Mouse (Mus musculus) forebrain, postnatal 0 days (tissue): Measurements from ENCODE around the gene Itgb7. TPM values are rescaled to one million over a fixed set of nuclear protein-coding genes. Genes with fewer than 3 reads are reported as not detected.
A peak's percentile ranks its signal among the peaks of the same experiment; 100 is the strongest.

Experiments used
- ATAC-seq: fragments of 200-750 bp; cut with Nextera tagmentation; 2 replicates; pipeline ENCODE4 v1.8.0; 2017; ENCODE audit warnings: mild to moderate bottlenecking, moderate library complexity
- DNase-seq: peaks from one replicate; pipeline ENCODE4 v3.0.0-alpha.2; 2015
- H3K27ac ChIP-seq: fragments of 300-500 bp; sonication (generic); 2 replicates; pipeline ENCODE4 v1.5.1; 2014; ENCODE audit warnings: low read depth, mild to moderate bottlenecking, antibody characterized with exemption, low read length, moderate library complexity, mixed read lengths
- H3K27me3 ChIP-seq: fragments of 300-500 bp; sonication (generic); 2 replicates; pipeline ENCODE4 v1.6.1; 2014; ENCODE audit warnings: mild to moderate bottlenecking, low read length, mixed read lengths; ENCODE audit not compliant: insufficient read depth
- H3K36me3 ChIP-seq: fragments of 300-500 bp; sonication (generic); 2 replicates; pipeline ENCODE4 v1.6.1; 2014; ENCODE audit warnings: mild to moderate bottlenecking, moderate library complexity; ENCODE audit not compliant: insufficient read depth
- H3K4me1 ChIP-seq: fragments of 300-500 bp; sonication (generic); 2 replicates; pipeline ENCODE4 v1.6.1; 2014; ENCODE audit warnings: antibody characterized with exemption; ENCODE audit not compliant: insufficient read depth
- H3K4me2 ChIP-seq: fragments of 300-500 bp; sonication (generic); 2 replicates; pipeline ENCODE4 v1.6.1; 2014; ENCODE audit warnings: low read depth, mild to moderate bottlenecking, moderate library complexity
- H3K4me3 ChIP-seq: fragments of 300-500 bp; sonication (generic); 2 replicates; pipeline ENCODE4 v1.5.1; 2014; ENCODE audit warnings: low read depth, low read length, mixed read lengths
- H3K9ac ChIP-seq: fragments of 300-500 bp; sonication (generic); 2 replicates; pipeline ENCODE4 v1.6.1; 2014; ENCODE audit warnings: mild to moderate bottlenecking
- H3K9me3 ChIP-seq: fragments of 300-500 bp; sonication (generic); 2 replicates; pipeline ENCODE4 v1.6.1; 2016; ENCODE audit warnings: low read length
- CTCF ChIP-seq: sonication (generic); IDR thresholded peaks from 2 replicates; pipeline ENCODE4 v1.5.1; 2016; ENCODE audit warnings: antibody characterized with exemption, control low read depth, low read depth
- WGBS: fragments of 180-500 bp; shearing (Covaris S2); extraction: QIAGEN DNeasy Blood & Tissue Kit; methylation state at CpG from one replicate; pipeline ENCODE4 v1.1.7; 2014; 5-methylcytosine and 5-hydroxymethylcytosine counted together
- polyA plus RNA-seq: library from polyadenylated mRNA; unstranded; fragments of >200 nt; fragmentation: Nextera tagmentation; extraction: Ambion mirVana; gene quantifications from 2 replicates; pipeline ENCODE4 v1.2.1, GENCODE M21; 2015
- total RNA-seq: library from RNA; depleted of rRNA; stranded (reverse); fragments of >200 nt; gene quantifications from 2 replicates; pipeline ENCODE4 v1.2.3, GENCODE M21; 2014

The Itgb7 gene
- total and polyA plus RNA-seq, 2 experiments from 2014 or later = 0.75 to 2.4 TPM

GRCm38 (mm10) chr15:102271441-102271840 lies 39.7 kb upstream of the Itgb7 start:
- TF ChIP-seq CTCF = no peak
- no peak overlapping the region for H3K27ac ChIP-seq
- DNase-seq (no peak), ATAC-seq (no peak)
- no peaks in the 10 kb centered on the region for H3K4me1 ChIP-seq
- H3K4me3 ChIP-seq = no peak overlapping the region
- no peak overlapping the region for H3K4me2 ChIP-seq
- no peak overlapping the region for H3K9ac ChIP-seq
- 22% methylated on average over 3 of the region's 3 CpGs for WGBS
- no peaks in the 10 kb centered on the region for H3K9me3 ChIP-seq
- no peaks in the 10 kb centered on the region for H3K36me3 ChIP-seq
- H3K27me3 ChIP-seq = peaks cover 11% of the 10 kb centered on the region; the same call in 1 of the 2 replicates

DNA sequence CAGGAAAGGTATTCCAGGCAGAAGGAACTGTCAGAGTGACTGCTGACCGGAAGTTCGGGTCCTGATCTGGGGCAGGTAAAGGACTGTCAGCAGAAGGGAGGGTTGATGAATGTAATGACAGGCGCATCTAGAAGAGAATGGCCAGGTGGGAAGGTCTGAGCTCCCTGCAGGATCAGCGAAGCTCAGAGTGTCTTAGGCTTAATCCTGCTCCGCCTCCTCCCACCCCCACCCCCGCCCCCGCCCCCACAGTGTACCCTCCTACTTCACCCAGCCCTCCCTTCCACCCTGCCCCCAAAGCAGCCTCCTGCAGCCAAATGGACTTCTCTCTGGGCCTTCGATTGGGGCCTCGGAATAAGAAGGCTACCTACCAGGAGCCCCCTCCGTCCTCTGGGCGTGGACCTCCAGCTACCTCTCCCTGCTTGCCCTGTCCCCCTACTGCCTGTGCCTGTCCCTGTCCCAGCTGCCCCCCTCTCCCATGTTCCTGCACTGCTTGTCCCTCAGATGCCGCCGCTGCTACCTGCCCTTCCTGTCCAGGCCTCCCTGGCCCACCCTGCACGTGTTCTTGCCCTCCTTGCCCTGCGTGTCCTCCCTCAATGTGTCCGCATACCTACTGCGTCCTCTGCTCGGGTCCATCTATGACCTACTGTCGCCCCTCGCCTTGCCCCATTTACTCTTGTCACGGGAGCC lies 38.7 kb upstream of the Itgb7 start, which contains the start of gene Gm9918:
TSS of gene Gm9918 (plus strand) at position 290 of the 687 bp plus-strand sequence.
- ATAC-seq (no peak), DNase-seq (no peak)
- Histone ChIP-seq H3K27me3 (peaks cover 11% of the 10 kb centered on the region; the same call in 1 of the 2 replicates), H3K4me1 (no peaks in the 10 kb centered on the region), H3K4me3 (no peak within 1 kb of the TSS), H3K9ac (no peak within 1 kb of the TSS; the same call in 1 of the 2 replicates), H3K36me3 (no peaks in the 10 kb centered on the region), H3K4me2 (no peak within 1 kb of the TSS), H3K9me3 (no peaks in the 10 kb centered on the region), H3K27ac (no peak within 1 kb of the TSS)
- TF ChIP-seq CTCF = no peak
- 7% methylated on average over 19 of the region's 21 CpGs for WGBS

- Histone ChIP-seq H3K27ac (no peak overlapping the region), H3K27me3 (peaks cover 5% of the 10 kb centered on the region; the same call in 1 of the 2 replicates), H3K36me3 (no peaks in the 10 kb centered on the region), H3K9me3 (no peaks in the 10 kb centered on the region), H3K9ac (no peak overlapping the region), H3K4me3 (no peak overlapping the region), H3K4me1 (no peaks in the 10 kb centered on the region), H3K4me2 (no peak overlapping the region)
- WGBS = 90% methylated on average over 5 of the region's 5 CpGs
- DNase-seq = no peak
- no peak for TF ChIP-seq CTCF
- no peak for ATAC-seq
These were observed 33.8 kb upstream of the Itgb7 start for GRCm38 (mm10) chr15:102265548-102265947.

DNA sequence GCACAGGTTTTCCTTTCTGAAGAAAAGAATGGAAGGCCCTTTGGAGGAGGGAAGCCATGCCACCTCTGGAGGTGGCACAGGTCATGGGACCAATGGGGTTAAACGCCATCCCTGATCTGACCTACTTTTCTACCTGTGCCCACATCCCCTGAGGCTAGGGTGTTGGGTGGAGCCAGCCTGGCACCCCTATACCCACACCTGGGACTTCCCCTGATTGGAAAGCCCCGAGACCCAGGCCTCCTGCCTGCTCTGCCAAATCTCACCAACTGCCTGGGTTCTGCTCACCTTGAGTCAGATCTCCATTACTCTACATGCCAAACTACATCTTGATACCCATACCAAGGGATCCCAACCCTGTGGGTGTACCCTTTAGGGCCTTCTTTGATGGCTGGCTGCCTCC lies 31.3 kb upstream of the Itgb7 start:
- 83% methylated on average over 2 of the region's 2 CpGs for WGBS
- no peak overlapping the region for H3K4me3 ChIP-seq

GRCm38 (mm10) chr15:102262582-102262981 lies 30.8 kb upstream of the Itgb7 start:
- DNase-seq (peak; percentile 14), ATAC-seq (no peak)
- Histone ChIP-seq H3K4me2 (no peak overlapping the region), H3K9me3 (no peaks in the 10 kb centered on the region), H3K36me3 (no peaks in the 10 kb centered on the region), H3K9ac (no peak overlapping the region), H3K4me3 (no peak overlapping the region), H3K27me3 (peaks cover 2% of the 10 kb centered on the region; the same call in 1 of the 2 replicates), H3K27ac (no peak overlapping the region), H3K4me1 (peaks cover 8% of the 10 kb centered on the region; the same call in 1 of the 2 replicates)
- no peak for TF ChIP-seq CTCF
- WGBS = 49% methylated on average over 7 of the region's 7 CpGs

More for the DNA sequence above, 31.3 kb upstream of the Itgb7 start:
- H3K36me3 ChIP-seq = no peaks in the 10 kb centered on the region
- DNase-seq = no peak
- no peak overlapping the region for H3K27ac ChIP-seq
- TF ChIP-seq CTCF = no peak
- H3K9ac ChIP-seq = no peak overlapping the region
- no peak overlapping the region for H3K4me2 ChIP-seq
- no peaks in the 10 kb centered on the region for H3K9me3 ChIP-seq
- ATAC-seq = no peak
- H3K4me1 ChIP-seq = peaks cover 4% of the 10 kb centered on the region; the same call in 1 of the 2 replicates
- H3K27me3 ChIP-seq = no peaks in the 10 kb centered on the region; the same call in 1 of the 2 replicates

DNA sequence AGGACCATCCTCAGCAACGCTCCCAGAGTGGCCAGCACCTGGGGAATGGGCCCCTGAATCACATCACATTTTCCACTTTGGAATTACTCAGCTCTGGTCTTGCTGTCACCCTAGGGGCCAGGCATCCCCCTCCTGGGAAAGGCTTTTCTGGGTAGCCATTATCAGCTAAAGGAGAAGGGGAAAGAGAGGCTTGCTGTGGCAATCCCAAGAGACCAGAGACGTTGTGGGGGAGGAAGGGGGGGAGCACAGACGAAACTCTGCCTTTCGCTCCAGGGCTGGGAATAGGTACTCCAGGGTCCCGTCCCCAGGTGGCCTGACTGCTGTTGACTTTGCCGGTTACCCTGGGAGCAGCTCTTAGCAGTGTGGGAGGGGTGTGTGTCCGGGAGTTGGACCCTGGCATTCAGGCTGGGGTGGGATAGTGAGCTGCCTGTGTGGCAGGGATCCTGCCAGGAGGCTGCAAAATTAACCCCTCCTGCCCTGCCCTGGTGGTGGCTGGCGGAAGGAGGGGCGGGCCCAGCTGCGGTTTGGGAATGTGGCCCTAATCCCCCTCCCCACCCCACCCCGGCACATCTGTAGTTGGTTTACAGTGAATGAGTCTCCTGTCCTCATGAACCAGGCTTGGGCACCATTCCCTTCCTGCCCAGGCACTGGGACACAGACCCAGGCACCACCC lies 27.0 kb upstream of the Itgb7 start:
- no peak for DNase-seq

GRCm38 (mm10) chr15:102258076-102258470 lies 26.3 kb upstream of the Itgb7 start:
- Histone ChIP-seq H3K36me3 (no peaks in the 10 kb centered on the region), H3K4me3 (peak overlapping the region; percentile 55), H3K4me1 (peaks cover 10% of the 10 kb centered on the region; the same call in 1 of the 2 replicates), H3K27me3 (peaks cover 4% of the 10 kb centered on the region; the same call in 1 of the 2 replicates), H3K9ac (0 out of 2 replicates have a peak overlapping the region, but pooled peaks have one; percentile 65), H3K9me3 (no peaks in the 10 kb centered on the region), H3K27ac (no peak overlapping the region), H3K4me2 (peak overlapping the region; percentile 96)
- ATAC-seq = no peak
- 5% methylated on average over 12 of the region's 12 CpGs for WGBS
- DNase-seq = no peak
- no peak for TF ChIP-seq CTCF

More for the DNA sequence above, 27.0 kb upstream of the Itgb7 start:
- no peak for TF ChIP-seq CTCF
- Histone ChIP-seq H3K4me1 (peaks cover 10% of the 10 kb centered on the region; the same call in 1 of the 2 replicates), H3K36me3 (no peaks in the 10 kb centered on the region), H3K9me3 (no peaks in the 10 kb centered on the region), H3K4me2 (no peak overlapping the region), H3K27ac (no peak overlapping the region), H3K4me3 (no peak overlapping the region), H3K9ac (no peak overlapping the region), H3K27me3 (peaks cover 4% of the 10 kb centered on the region; the same call in 1 of the 2 replicates)
- 21% methylated on average over 11 of the region's 11 CpGs for WGBS
- ATAC-seq = no peak
